Mouse (Mus musculus): Measurements from ENCODE around the gene Cdc6. TPM values are rescaled to one million over a fixed set of nuclear protein-coding genes. Genes with fewer than 3 reads are reported as not detected.

The Cdc6 gene
- not detected for polyA plus RNA-seq (2014; fragmentation: Illumina TruSeq; extraction: RNeasy Lipid Tissue Mini Kit (QIAGEN cat#74804); ENCODE audit: low read depth, low replicate concordance)

GRCm38 (mm10) chr11:98907437-98908173 lies at the start of gene Cdc6:
Gene Cdc6, plus strand, starts transcription at chr11:98907801.

GRCm38 (mm10) chr11:98863028-98863750 lies 44.4 kb upstream of the Cdc6 start, which contains the start of gene Wipf2:
Gene Wipf2, plus strand, starts transcription at chr11:98863638.

GRCm38 (mm10) chr11:98927438-98928076 lies 20.0 kb downstream of the Cdc6 start, which contains the start of gene Rara:
Gene Rara, plus strand, starts transcription at chr11:98927818.

Other genes with a start within 250 kb of the Cdc6 start
- gene Gsdma, start 243.4 kb upstream of the Cdc6 start, polyA plus RNA-seq (2014; fragmentation: Illumina TruSeq; extraction: RNeasy Lipid Tissue Mini Kit (QIAGEN cat#74804); ENCODE audit: low read depth, low replicate concordance) = not detected
- gene Psmd3, start 225.2 kb upstream of the Cdc6 start, polyA plus RNA-seq (2014; fragmentation: Illumina TruSeq; extraction: RNeasy Lipid Tissue Mini Kit (QIAGEN cat#74804); ENCODE audit: low read depth, low replicate concordance) = 16.5 TPM
- not detected for gene Csf3, start 206.5 kb upstream of the Cdc6 start, polyA plus RNA-seq (2014; fragmentation: Illumina TruSeq; extraction: RNeasy Lipid Tissue Mini Kit (QIAGEN cat#74804); ENCODE audit: low read depth, low replicate concordance)
- gene Med24, start 178.4 kb upstream of the Cdc6 start, polyA plus RNA-seq (2014; fragmentation: Illumina TruSeq; extraction: RNeasy Lipid Tissue Mini Kit (QIAGEN cat#74804); ENCODE audit: low read depth, low replicate concordance) = 3.1 TPM
- gene Thra, start 167.2 kb upstream of the Cdc6 start, polyA plus RNA-seq (2014; fragmentation: Illumina TruSeq; extraction: RNeasy Lipid Tissue Mini Kit (QIAGEN cat#74804); ENCODE audit: low read depth, low replicate concordance) = 6.5 TPM
- gene Nr1d1, start 132.5 kb upstream of the Cdc6 start, polyA plus RNA-seq (2014; fragmentation: Illumina TruSeq; extraction: RNeasy Lipid Tissue Mini Kit (QIAGEN cat#74804); ENCODE audit: low read depth, low replicate concordance) = 0.93 TPM
- gene Msl1, start 112.3 kb upstream of the Cdc6 start, polyA plus RNA-seq (2014; fragmentation: Illumina TruSeq; extraction: RNeasy Lipid Tissue Mini Kit (QIAGEN cat#74804); ENCODE audit: low read depth, low replicate concordance) = 52.8 TPM
- 12.8 TPM for gene Casc3, start 102.9 kb upstream of the Cdc6 start, polyA plus RNA-seq (2014; fragmentation: Illumina TruSeq; extraction: RNeasy Lipid Tissue Mini Kit (QIAGEN cat#74804); ENCODE audit: low read depth, low replicate concordance)
- gene Rapgefl1, start 71.0 kb upstream of the Cdc6 start, polyA plus RNA-seq (2014; fragmentation: Illumina TruSeq; extraction: RNeasy Lipid Tissue Mini Kit (QIAGEN cat#74804); ENCODE audit: low read depth, low replicate concordance) = 1.0 TPM
- gene Wipf2, start 44.2 kb upstream of the Cdc6 start, polyA plus RNA-seq (2014; fragmentation: Illumina TruSeq; extraction: RNeasy Lipid Tissue Mini Kit (QIAGEN cat#74804); ENCODE audit: low read depth, low replicate concordance) = 8.2 TPM
- gene Rara, start 20.0 kb downstream of the Cdc6 start, polyA plus RNA-seq (2014; fragmentation: Illumina TruSeq; extraction: RNeasy Lipid Tissue Mini Kit (QIAGEN cat#74804); ENCODE audit: low read depth, low replicate concordance) = 0.77 TPM
- not detected for gene Gjd3, start 75.2 kb downstream of the Cdc6 start, polyA plus RNA-seq (2014; fragmentation: Illumina TruSeq; extraction: RNeasy Lipid Tissue Mini Kit (QIAGEN cat#74804); ENCODE audit: low read depth, low replicate concordance)
- 1.1 TPM for gene Top2a, start 116.4 kb downstream of the Cdc6 start, polyA plus RNA-seq (2014; fragmentation: Illumina TruSeq; extraction: RNeasy Lipid Tissue Mini Kit (QIAGEN cat#74804); ENCODE audit: low read depth, low replicate concordance)
- 113 TPM for gene Igfbp4, start 133.4 kb downstream of the Cdc6 start, polyA plus RNA-seq (2014; fragmentation: Illumina TruSeq; extraction: RNeasy Lipid Tissue Mini Kit (QIAGEN cat#74804); ENCODE audit: low read depth, low replicate concordance)
- not detected for gene Tns4, start 181.5 kb downstream of the Cdc6 start, polyA plus RNA-seq (2014; fragmentation: Illumina TruSeq; extraction: RNeasy Lipid Tissue Mini Kit (QIAGEN cat#74804); ENCODE audit: low read depth, low replicate concordance)
- gene Ccr7, start 247.3 kb downstream of the Cdc6 start, polyA plus RNA-seq (2014; fragmentation: Illumina TruSeq; extraction: RNeasy Lipid Tissue Mini Kit (QIAGEN cat#74804); ENCODE audit: low read depth, low replicate concordance) = not detected